Mouse (Mus musculus): ENCODE data around the gene Olfr1420. TPM values are rescaled to one million over a fixed set of nuclear protein-coding genes. Genes with fewer than 3 reads are reported as not detected.

Gene Olfr1420
- total RNA-seq, 1 experiment, result not detected

Other genes starting within 250 kb of the Olfr1420 start
- gene Ms4a3, start 245.7 kb upstream of the Olfr1420 start, total RNA-seq (2012; rRNA removed), result not detected in 2 replicates
- gene Oosp2, start 226.0 kb upstream of the Olfr1420 start, total RNA-seq (2012; rRNA removed), result not detected in 2 replicates
- not detected in 2 replicates for gene Oosp1, start 195.4 kb upstream of the Olfr1420 start, total RNA-seq (2012; rRNA removed)
- gene Oosp3, start 189.5 kb upstream of the Olfr1420 start, total RNA-seq (2012; rRNA removed), result not detected in 2 replicates
- gene Gif, start 139.0 kb upstream of the Olfr1420 start, total RNA-seq (2012; rRNA removed), result not detected in 2 replicates
- 31.9 and 36.0 TPM in 2 replicates for gene Mrpl16, start 116.2 kb upstream of the Olfr1420 start, total RNA-seq (2012; rRNA removed)
- gene Stx3, start 67.2 kb upstream of the Olfr1420 start, total RNA-seq (2012; rRNA removed), result 21.6 and 34.3 TPM in 2 replicates
- gene Olfr1417, start 47.3 kb upstream of the Olfr1420 start, total RNA-seq (2012; rRNA removed), result not detected in 2 replicates
- not detected in 2 replicates for gene Olfr1418, start 25.5 kb upstream of the Olfr1420 start, total RNA-seq (2012; rRNA removed)
- gene Olfr1419, start 11.5 kb upstream of the Olfr1420 start, total RNA-seq (2012; rRNA removed), result not detected in 2 replicates
- 9.8 and 10.7 TPM in 2 replicates for gene Patl1, start 25.8 kb downstream of the Olfr1420 start, total RNA-seq (2012; rRNA removed)
- 15.8 and 18.5 TPM in 2 replicates for gene Osbp, start 79.4 kb downstream of the Olfr1420 start, total RNA-seq (2012; rRNA removed)
- 0.11 and 0.27 TPM in 2 replicates for gene Olfr1423, start 154.8 kb downstream of the Olfr1420 start, total RNA-seq (2012; rRNA removed)
- not detected in 2 replicates for gene Olfr1424, start 176.1 kb downstream of the Olfr1420 start, total RNA-seq (2012; rRNA removed)
- 0.21 TPM in 1 of 2 replicates, not detected in the other for gene Olfr1425, start 191.2 kb downstream of the Olfr1420 start, total RNA-seq (2012; rRNA removed)
- gene Olfr1426, start 205.4 kb downstream of the Olfr1420 start, total RNA-seq (2012; rRNA removed), result not detected in 2 replicates
- gene Olfr1427, start 216.8 kb downstream of the Olfr1420 start, total RNA-seq (2012; rRNA removed), result 0.18 TPM in 1 of 2 replicates, not detected in the other
- gene Olfr1428, start 229.3 kb downstream of the Olfr1420 start, total RNA-seq (2012; rRNA removed), result not detected in 2 replicates
- gene Olfr76, start 236.6 kb downstream of the Olfr1420 start, total RNA-seq (2012; rRNA removed), result not detected in 2 replicates